Mouse (Mus musculus): ENCODE measurements at regions not wholly inside any gene's neighbourhood (a gene's known extent, or its start where the extent isn't known, plus 50 kb on each side); places are given as distances from the start of the nearest gene placed in this dataset.

GRCm38 (mm10) chr8:87308311-87308710 lies 164.1 kb downstream of the Cbln1 start:
- dilution Hi-C loops (cut with MboI; ENCODE audit: extremely low pct_ligation_motif_present, extremely low pct_unique_long_range_greater_than_20kb, low sequenced_read_pairs) (no loop called here), in situ Hi-C loops (cut with MboI; ENCODE audit: low pct_ligation_motif_present, low pct_unique_long_range_greater_than_20kb, low sequenced_read_pairs) (no loop called here)
- no peaks in the 10 kb centered on the region for H3K36me3 ChIP-seq (replicated peaks in 1 of 2; ENCODE audit: control insufficient read depth in 1 of 2, insufficient read depth in 1 of 2, low read length in 1 of 2)
- no peaks in the 10 kb centered on the region for H3K9me3 ChIP-seq (replicated peaks; ENCODE audit: low read length)
- DNase-seq (ENCODE audit: extremely low read depth), result no peak
- no peak overlapping the region for H3K4me2 ChIP-seq (ENCODE audit: insufficient read depth, low read depth, poor library complexity, severe bottlenecking)
- H3K4me1 ChIP-seq (ENCODE audit: control insufficient read depth in 1 of 2, insufficient read depth in 2 of 2), result no peaks in the 10 kb centered on the region
- no peak for TF ChIP-seq EP300 (IDR thresholded peaks at IDR 0.05; ENCODE audit: low read length)
- no peaks in the 10 kb centered on the region for H3K79me2 ChIP-seq (replicated peaks; ENCODE audit: control insufficient read depth, extremely low read depth, insufficient read depth, poor library complexity, severe bottlenecking)
- no peak overlapping the region for H3K27ac ChIP-seq (ENCODE audit: insufficient read depth, low read depth)
- H3K4me3 ChIP-seq (replicated peaks in 1 of 3; ENCODE audit: low read depth in 2 of 3, low read length in 2 of 3, poor library complexity in 1 of 3), result no peak overlapping the region
- H3K27me3 ChIP-seq (replicated peaks), result peaks cover 8% of the 10 kb centered on the region
- H3K9ac ChIP-seq (ENCODE audit: insufficient read depth, low read depth), result no peak overlapping the region

GRCm38 (mm10) chr8:87305001-87305400 lies 167.4 kb downstream of the Cbln1 start:
- no peaks in the 10 kb centered on the region for H3K79me2 ChIP-seq (replicated peaks; ENCODE audit: control insufficient read depth, extremely low read depth, insufficient read depth, poor library complexity, severe bottlenecking)

GRCm38 (mm10) chr8:87303522-87303921 lies 168.9 kb downstream of the Cbln1 start:
- Histone ChIP-seq H3K36me3 (replicated peaks in 1 of 2; ENCODE audit: control insufficient read depth in 1 of 2, insufficient read depth in 1 of 2, low read length in 1 of 2) (no peaks in the 10 kb centered on the region), H3K27ac (ENCODE audit: insufficient read depth, low read depth) (no peak overlapping the region), H3K9me3 (replicated peaks; ENCODE audit: low read length) (no peaks in the 10 kb centered on the region), H3K4me1 (ENCODE audit: control insufficient read depth in 1 of 2, insufficient read depth in 2 of 2) (no peaks in the 10 kb centered on the region), H3K4me2 (ENCODE audit: insufficient read depth, low read depth, poor library complexity, severe bottlenecking) (no peak overlapping the region), H3K9ac (ENCODE audit: insufficient read depth, low read depth) (no peak overlapping the region), H3K79me2 (replicated peaks; ENCODE audit: control insufficient read depth, extremely low read depth, insufficient read depth, poor library complexity, severe bottlenecking) (no peaks in the 10 kb centered on the region), H3K4me3 (replicated peaks in 1 of 3; ENCODE audit: low read depth in 2 of 3, low read length in 2 of 3, poor library complexity in 1 of 3) (no peak overlapping the region), H3K27me3 (replicated peaks) (no peaks in the 10 kb centered on the region)
- dilution Hi-C loops (cut with MboI; ENCODE audit: extremely low pct_ligation_motif_present, extremely low pct_unique_long_range_greater_than_20kb, low sequenced_read_pairs), result no loop called here
- DNase-seq (ENCODE audit: extremely low read depth), result no peak
- in situ Hi-C loops (cut with MboI; ENCODE audit: low pct_ligation_motif_present, low pct_unique_long_range_greater_than_20kb, low sequenced_read_pairs), result no loop called here
- no peak for TF ChIP-seq USF2 (conservative IDR thresholded peaks at IDR 0.05; ENCODE audit: low read depth, low read length)
- peak; percentile 89 for TF ChIP-seq MAFK (IDR thresholded peaks at IDR 0.05; ENCODE audit: insufficient replicate concordance, low read length)
- TF ChIP-seq KAT2A (IDR thresholded peaks at IDR 0.05; ENCODE audit: insufficient replicate concordance, low read length), result no peak
- no peak for TF ChIP-seq ZNF384 (IDR thresholded peaks at IDR 0.05; ENCODE audit: low read depth, low read length)
- no peak for TF ChIP-seq GABPA (IDR thresholded peaks at IDR 0.05; ENCODE audit: insufficient replicate concordance, low read depth, low read length)

More at GRCm38 (mm10) chr8:87305001-87305400, 167.4 kb downstream of the Cbln1 start:
- H3K9me3 ChIP-seq (replicated peaks; ENCODE audit: low read length), result no peaks in the 10 kb centered on the region
- no peaks in the 10 kb centered on the region for H3K4me1 ChIP-seq (ENCODE audit: control insufficient read depth in 1 of 2, insufficient read depth in 2 of 2)
- no peaks in the 10 kb centered on the region for H3K27me3 ChIP-seq (replicated peaks)
- TF ChIP-seq MAFK (IDR thresholded peaks at IDR 0.05; ENCODE audit: insufficient replicate concordance, low read length) (no peak), HCFC1 (IDR thresholded peaks at IDR 0.05; ENCODE audit: low read depth, low read length) (no peak), E2F4 (IDR thresholded peaks at IDR 0.05; ENCODE audit: insufficient replicate concordance, low read depth, low read length) (no peak), TBP (conservative IDR thresholded peaks at IDR 0.05; ENCODE audit: low read depth, low read length) (no peak), POLR2AphosphoS2 (IDR thresholded peaks at IDR 0.05; ENCODE audit: low read depth, low read length) (no peak), RCOR1 (conservative IDR thresholded peaks at IDR 0.05; ENCODE audit: low read depth, low read length) (no peak), MXI1 (IDR thresholded peaks at IDR 0.05; ENCODE audit: low read depth, low read length) (no peak), MEF2A (IDR thresholded peaks at IDR 0.05; ENCODE audit: borderline replicate concordance, low read depth, low read length) (no peak), JUN (IDR thresholded peaks at IDR 0.05; ENCODE audit: insufficient read depth, low read depth, low read length) (no peak), RAD21 (IDR thresholded peaks at IDR 0.05; ENCODE audit: low read depth, low read length) (no peak), ZNF384 (IDR thresholded peaks at IDR 0.05; ENCODE audit: low read depth, low read length) (no peak), UBTF (IDR thresholded peaks at IDR 0.05; ENCODE audit: low read depth, low read length) (no peak), USF1 (IDR thresholded peaks at IDR 0.05; ENCODE audit: low read depth, low read length) (no peak), ZMIZ1 (IDR thresholded peaks at IDR 0.05; ENCODE audit: low read depth, low read length) (no peak), BHLHE40 (IDR thresholded peaks at IDR 0.05; ENCODE audit: low read depth, low read length) (no peak), IRF4 (IDR thresholded peaks at IDR 0.05; ENCODE audit: low read depth, low read length) (no peak), TCF12 (IDR thresholded peaks at IDR 0.05; ENCODE audit: low read depth, low read length) (no peak), JUND (conservative IDR thresholded peaks at IDR 0.05; ENCODE audit: low read depth, low read length) (no peak)
- dilution Hi-C loops (cut with MboI; ENCODE audit: extremely low pct_ligation_motif_present, extremely low pct_unique_long_range_greater_than_20kb, low sequenced_read_pairs) (no loop called here), in situ Hi-C loops (cut with MboI; ENCODE audit: low pct_ligation_motif_present, low pct_unique_long_range_greater_than_20kb, low sequenced_read_pairs) (no loop called here)
- H3K4me3 ChIP-seq (replicated peaks in 1 of 3; ENCODE audit: low read depth in 2 of 3, low read length in 2 of 3, poor library complexity in 1 of 3), result no peak overlapping the region
- no peak for DNase-seq (ENCODE audit: extremely low read depth)
- H3K36me3 ChIP-seq (replicated peaks in 1 of 2; ENCODE audit: control insufficient read depth in 1 of 2, insufficient read depth in 1 of 2, low read length in 1 of 2), result no peaks in the 10 kb centered on the region
- no peak overlapping the region for H3K4me2 ChIP-seq (ENCODE audit: insufficient read depth, low read depth, poor library complexity, severe bottlenecking)
- no peak overlapping the region for H3K27ac ChIP-seq (ENCODE audit: insufficient read depth, low read depth)
- no peak overlapping the region for H3K9ac ChIP-seq (ENCODE audit: insufficient read depth, low read depth)
